Mouse (Mus musculus) CH12.LX (cell line): Measurements from ENCODE around the gene Ephb3. TPM values are rescaled to one million over a fixed set of nuclear protein-coding genes. Genes with fewer than 3 reads are reported as not detected.
A peak's percentile ranks its signal among the peaks of the same experiment; 100 is the strongest.
"Not testable (repeated sequence)": the region's sequence is repeated elsewhere in the genome, so short reads cannot be mapped to it uniquely, and the experiment has no call there.

Experiments used
- DNase-seq: peaks from one replicate; pipeline ENCODE4 v3.0.0-alpha.2; 2013; ENCODE audit errors: extremely low read depth
- H3K27ac ChIP-seq: 2 replicates; pipeline ENCODE4 v1.5.1; 2012; ENCODE audit warnings: low read depth, mild to moderate bottlenecking, control low read depth, moderate library complexity; ENCODE audit not compliant: insufficient read depth
- H3K27me3 ChIP-seq: replicated peaks from 2 replicates; pipeline ENCODE3; 2012; ENCODE audit warnings: inconsistent platforms
- H3K36me3 ChIP-seq, 2 experiments: replicated peaks in 1 of 2; 2 replicates each; pipeline versions ENCODE3 to v1.6.1; 2012; ENCODE audit warnings: inconsistent platforms in 1 of 2, low read length in 1 of 2, mild to moderate bottlenecking in 1 of 2, mixed read lengths in 1 of 2, moderate library complexity in 1 of 2; ENCODE audit not compliant: control insufficient read depth in 1 of 2, insufficient read depth in 1 of 2
- H3K4me1 ChIP-seq, 2 experiments: 2 replicates each; pipeline ENCODE4 v1.6.1; 2012; ENCODE audit warnings: inconsistent platforms in 1 of 2, moderate library complexity in 1 of 2; ENCODE audit not compliant: insufficient read depth in 2 of 2, control insufficient read depth in 1 of 2
- H3K4me2 ChIP-seq: 2 replicates; pipeline ENCODE4 v1.6.1; 2012; ENCODE audit warnings: low read depth, mild to moderate bottlenecking, control low read depth; ENCODE audit not compliant: poor library complexity, insufficient read depth, severe bottlenecking
- H3K4me3 ChIP-seq, 3 experiments: fragments of 150-350 bp in 1 of 3; sonication (generic) in 1 of 3; replicated peaks in 1 of 3; 2 replicates each; pipeline versions ENCODE3 to v1.5.1; 2011 to 2012; ENCODE audit warnings: low read depth in 2 of 3, low read length in 2 of 3, mild to moderate bottlenecking in 2 of 3, moderate library complexity in 2 of 3, control low read depth in 1 of 3, improper control_type of control experiment in 1 of 3, inconsistent platforms in 1 of 3, mixed read lengths in 1 of 3; ENCODE audit not compliant: poor library complexity in 1 of 3
- H3K79me2 ChIP-seq: replicated peaks from 2 replicates; pipeline ENCODE4 v1.6.1; 2012; ENCODE audit warnings: mild to moderate bottlenecking, moderate library complexity; ENCODE audit not compliant: control insufficient read depth, poor library complexity, insufficient read depth, severe bottlenecking; ENCODE audit errors: extremely low read depth
- H3K9ac ChIP-seq: 2 replicates; pipeline ENCODE4 v1.6.1; 2012; ENCODE audit warnings: low read depth, mild to moderate bottlenecking, control low read depth, moderate library complexity; ENCODE audit not compliant: insufficient read depth
- H3K9me3 ChIP-seq: replicated peaks from 2 replicates; pipeline ENCODE3; 2012; ENCODE audit warnings: low read length, inconsistent platforms, mixed read lengths
- CHD1 ChIP-seq: IDR thresholded peaks from 2 replicates; pipeline ENCODE4 v1.6.1; 2012; ENCODE audit warnings: low read depth, low read length, improper control_type of control experiment, inconsistent platforms
- CTCF ChIP-seq, 2 experiments: IDR thresholded peaks in 1 of 2; conservative IDR thresholded peaks in 1 of 2; 2 replicates each; pipeline ENCODE4 v1.5.1; 2011 to 2012; ENCODE audit warnings: low read depth in 2 of 2, low read length in 2 of 2, improper control_type of control experiment in 1 of 2, inconsistent platforms in 1 of 2, mild to moderate bottlenecking in 1 of 2, moderate library complexity in 1 of 2
- E2F4 ChIP-seq: IDR thresholded peaks from 2 replicates; pipeline ENCODE4 v1.6.1; 2011; ENCODE audit warnings: low read depth, low read length, improper control_type of control experiment; ENCODE audit not compliant: insufficient replicate concordance
- MEF2A ChIP-seq: IDR thresholded peaks from 2 replicates; pipeline ENCODE4 v1.6.1; 2014; ENCODE audit warnings: low read depth, mild to moderate bottlenecking, inconsistent platforms, low read length, improper control_type of control experiment, borderline replicate concordance
- MXI1 ChIP-seq: IDR thresholded peaks from 2 replicates; pipeline ENCODE4 v1.6.1; 2011; ENCODE audit warnings: mild to moderate bottlenecking, low read depth, low read length, improper control_type of control experiment
- NELFE ChIP-seq: IDR thresholded peaks from 2 replicates; pipeline ENCODE4 v1.6.1; 2011; ENCODE audit warnings: low read depth, low read length, improper control_type of control experiment
- POLR2A ChIP-seq: IDR thresholded peaks from 2 replicates; pipeline ENCODE4 v1.6.1; 2011; ENCODE audit warnings: low read depth, mild to moderate bottlenecking, improper control_type of control experiment, low read length
- RAD21 ChIP-seq: IDR thresholded peaks from 2 replicates; pipeline ENCODE4 v1.6.1; 2011; ENCODE audit warnings: low read depth, mild to moderate bottlenecking, low read length, improper control_type of control experiment, moderate library complexity
- SMC3 ChIP-seq: IDR thresholded peaks from 2 replicates; pipeline ENCODE4 v1.6.1; 2011; ENCODE audit warnings: low read depth, low read length, improper control_type of control experiment
- USF2 ChIP-seq: conservative IDR thresholded peaks from 2 replicates; pipeline ENCODE4 v1.6.1; 2011; ENCODE audit warnings: low read depth, low read length, improper control_type of control experiment
- ZC3H11A ChIP-seq: IDR thresholded peaks from 2 replicates; pipeline ENCODE4 v1.6.1; 2012; ENCODE audit warnings: low read depth, mild to moderate bottlenecking, inconsistent platforms, low read length, improper control_type of control experiment
- ZNF384 ChIP-seq: IDR thresholded peaks from 2 replicates; pipeline ENCODE4 v1.6.1; 2012; ENCODE audit warnings: low read depth, low read length, improper control_type of control experiment, inconsistent platforms
- dilution Hi-C: fragments of 300-500 bp; cut with MboI; formaldehyde crosslinking; loops from 2 replicates; pipeline ENCODE4 v1.14.3; 2020; ENCODE audit warnings: low sequenced_read_pairs; ENCODE audit not compliant: extremely low pct_unique_long_range_greater_than_20kb, extremely low pct_ligation_motif_present
- in situ Hi-C: fragments of 300-500 bp; cut with MboI; formaldehyde crosslinking; loops from 3 replicates; pipeline ENCODE4 v1.14.3; 2019; ENCODE audit warnings: low sequenced_read_pairs, low pct_ligation_motif_present, low pct_unique_long_range_greater_than_20kb, mixed read lengths
- polyA plus RNA-seq: library from polyadenylated mRNA; unstranded; fragments of >175 nt; gene quantifications from 2 replicates; pipeline ENCODE4 v1.2.1, GENCODE M21; 2012; ENCODE audit warnings: low read depth; ENCODE audit not compliant: insufficient read length
- total RNA-seq, 2 experiments: library from RNA; depleted of rRNA; stranded (reverse); fragments of 300-350 nt in 1 of 2; fragments of >200 nt in 1 of 2; gene quantifications; 2 replicates each; pipeline ENCODE4 v1.2.3; 2012 to 2014

Gene Ephb3
- not detected in 2 replicates for total RNA-seq (2012; rRNA removed)
- not detected in 2 replicates for total RNA-seq (2014; rRNA removed)
- not detected in 2 replicates for polyA plus RNA-seq

- Histone ChIP-seq H3K4me2 (no peak within 1 kb of the TSS), H3K27me3 (peaks cover 2% of the 10 kb centered on the region), H3K9ac (no peak within 1 kb of the TSS), H3K4me3 (no peak within 1 kb of the TSS), H3K36me3 (no peaks in the 10 kb centered on the region), H3K4me1 (peaks cover 0 to 13% of the 10 kb centered on the region in 2 experiments; a peak in 3 of 4 replicates), H3K79me2 (no peaks in the 10 kb centered on the region), H3K9me3 (peaks cover 7% of the 10 kb centered on the region), H3K27ac (no peak within 1 kb of the TSS)
- TF ChIP-seq ZNF384 (0 out of 2 replicates have a peak, but pooled peaks have one; percentile 12), POLR2A (no peak), MXI1 (no peak), USF2 (no peak), MEF2A (no peak), SMC3 (peak; percentile 82), NELFE (no peak), CHD1 (no peak), CTCF (conservative IDR thresholded peaks at IDR 0.05 in 1 of 2, IDR thresholded peaks at IDR 0.05 in 1 of 2; ENCODE audit: low read depth in 2 of 2, low read length in 2 of 2) (peak in 1 of 2 experiments; percentile 76; a peak in 2 of 4 replicates), RAD21 (peak; percentile 72), ZC3H11A (peak; percentile 60), E2F4 (no peak)
- peak; percentile 68 for DNase-seq
- dilution Hi-C loops (no loop called here), in situ Hi-C loops (no loop called here)
Measured at GRCm38 (mm10) chr16:21204367-21205092, at the start of gene Ephb3. Ephb3 (plus strand) TSS chr16:21204755.

- H3K9ac ChIP-seq, in situ Hi-C loops, H3K27ac ChIP-seq, DNase-seq, H3K9me3 ChIP-seq, H3K36me3 ChIP-seq, H3K27me3 ChIP-seq, H3K79me2 ChIP-seq, H3K4me2 ChIP-seq, dilution Hi-C loops, H3K4me3 ChIP-seq, H3K4me1 ChIP-seq: not testable (repeated sequence)
Measured at GRCm38 (mm10) chr16:21156261-21156660, 48.3 kb upstream of the Ephb3 start.

DNA sequence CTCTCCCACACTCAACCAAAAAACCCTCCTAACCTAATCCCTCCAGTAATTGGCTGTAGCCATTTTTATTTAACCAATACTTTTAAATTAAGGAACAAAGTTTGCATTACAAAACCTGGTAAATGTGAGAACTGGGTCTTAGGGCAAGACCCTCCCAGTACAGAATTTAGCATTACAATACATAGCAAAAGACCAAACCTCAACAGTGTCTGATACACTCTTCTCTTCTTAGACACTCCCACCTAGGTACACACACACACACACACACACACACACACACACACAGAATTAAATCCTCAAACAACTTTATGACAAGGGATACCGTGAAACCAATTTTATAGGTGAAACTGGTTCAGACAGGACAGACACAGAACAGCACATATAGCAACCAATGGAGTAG is 45.3 kb upstream of the Ephb3 start:
- dilution Hi-C loops: not testable (repeated sequence)

GRCm38 (mm10) chr16:21163423-21163822 is 41.1 kb upstream of the Ephb3 start:
- dilution Hi-C loops, H3K9me3 ChIP-seq, H3K79me2 ChIP-seq, H3K27ac ChIP-seq, H3K4me2 ChIP-seq, H3K9ac ChIP-seq, H3K4me1 ChIP-seq, H3K27me3 ChIP-seq, H3K4me3 ChIP-seq, in situ Hi-C loops, H3K36me3 ChIP-seq: not testable (repeated sequence)
- DNase-seq: peak; percentile 19

More for the DNA sequence above, 45.3 kb upstream of the Ephb3 start:
- H3K36me3 ChIP-seq, H3K4me1 ChIP-seq, H3K79me2 ChIP-seq, H3K4me2 ChIP-seq, in situ Hi-C loops, H3K27me3 ChIP-seq, H3K9ac ChIP-seq, H3K9me3 ChIP-seq, DNase-seq, H3K4me3 ChIP-seq, H3K27ac ChIP-seq: not testable (repeated sequence)
